Mouse (Mus musculus) neural tube, embryonic 10.5 days (tissue): Measurements from ENCODE around the gene Arhgap10.
A peak's percentile ranks its signal among the peaks of the same experiment; 100 is the strongest.

ENCODE experiments used
- DNase-seq: peaks from one replicate; pipeline ENCODE4 v3.0.0-alpha.2; 2017; ENCODE audit warnings: low spot score; ENCODE audit errors: extremely low spot score

Gene Arhgap10

GRCm38 (mm10) chr8:77517301-77518200 is at the start of gene Arhgap10:
Arhgap10 (minus strand) TSS chr8:77517953.
- DNase-seq, result peak; percentile 87

- no peak for DNase-seq
Measured at GRCm38 (mm10) chr8:77561441-77561840, 43.7 kb upstream of the Arhgap10 start.

- DNase-seq, result no peak
Measured at GRCm38 (mm10) chr8:77552491-77552890, 34.7 kb upstream of the Arhgap10 start.

GRCm38 (mm10) chr8:77549881-77550580 is 32.3 kb upstream of the Arhgap10 start:
- no peak for DNase-seq

DNA sequence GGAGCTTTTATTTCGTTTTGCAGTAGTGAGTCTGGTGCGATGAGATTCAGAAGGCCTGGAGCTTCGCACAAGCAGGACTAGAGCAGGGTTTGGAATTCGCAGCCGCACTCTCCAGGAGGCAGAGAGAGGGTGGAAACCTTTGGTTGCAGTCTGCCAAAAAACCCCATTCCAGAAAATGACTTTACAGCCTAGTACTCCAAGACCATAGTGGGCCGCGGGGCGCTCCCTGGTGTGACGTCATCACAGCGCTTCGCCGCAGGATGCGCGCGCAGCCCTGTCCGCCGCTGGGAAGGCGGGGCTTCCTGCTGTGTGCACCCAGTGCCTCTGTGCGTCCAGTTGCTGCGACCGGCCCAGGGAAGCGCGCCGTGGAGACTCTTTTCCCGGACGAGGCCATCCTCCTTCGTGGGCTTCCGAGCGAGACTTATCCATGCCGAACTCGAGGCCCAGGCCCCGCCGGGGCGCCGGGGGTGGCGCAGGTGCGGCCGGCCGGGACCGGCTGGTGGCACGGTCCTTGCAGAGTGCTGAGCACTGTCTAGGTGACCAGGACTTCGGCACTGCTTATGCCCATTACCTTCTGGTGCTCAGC is 31.5 kb upstream of the Arhgap10 start, which contains the start of gene Prmt9:
Gene Prmt9 (plus strand): TSS at position 277 of the 586 bp plus-strand sequence.
- DNase-seq, result peak; percentile 89

GRCm38 (mm10) chr8:77545616-77546015 is 27.9 kb upstream of the Arhgap10 start:
- DNase-seq, result no peak

GRCm38 (mm10) chr8:77544428-77544827 is 26.7 kb upstream of the Arhgap10 start:
- no peak for DNase-seq

GRCm38 (mm10) chr8:77543152-77543777 is 25.5 kb upstream of the Arhgap10 start:
- no peak for DNase-seq

DNA sequence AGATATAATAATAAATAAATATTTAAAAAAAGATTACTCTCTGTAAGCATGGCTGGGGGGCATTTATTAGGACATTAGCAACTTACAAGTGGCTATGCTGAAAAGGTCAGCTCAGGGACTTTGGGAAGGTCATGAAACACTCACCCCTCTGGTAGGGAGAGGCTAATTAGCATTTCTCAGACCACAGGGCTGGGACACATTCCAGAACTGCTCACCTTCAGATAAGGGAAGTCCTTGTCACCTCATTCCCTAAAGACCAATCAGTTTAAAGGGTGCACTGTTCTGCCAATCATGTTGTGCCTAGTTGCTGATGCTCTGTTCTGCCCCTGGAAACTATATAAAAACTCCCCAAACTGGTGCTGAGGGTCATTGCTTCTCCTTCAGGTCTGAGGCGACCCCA is 20.5 kb upstream of the Arhgap10 start:
- DNase-seq, result no peak

GRCm38 (mm10) chr8:77536821-77537220 is 19.1 kb upstream of the Arhgap10 start:
- no peak for DNase-seq

DNA sequence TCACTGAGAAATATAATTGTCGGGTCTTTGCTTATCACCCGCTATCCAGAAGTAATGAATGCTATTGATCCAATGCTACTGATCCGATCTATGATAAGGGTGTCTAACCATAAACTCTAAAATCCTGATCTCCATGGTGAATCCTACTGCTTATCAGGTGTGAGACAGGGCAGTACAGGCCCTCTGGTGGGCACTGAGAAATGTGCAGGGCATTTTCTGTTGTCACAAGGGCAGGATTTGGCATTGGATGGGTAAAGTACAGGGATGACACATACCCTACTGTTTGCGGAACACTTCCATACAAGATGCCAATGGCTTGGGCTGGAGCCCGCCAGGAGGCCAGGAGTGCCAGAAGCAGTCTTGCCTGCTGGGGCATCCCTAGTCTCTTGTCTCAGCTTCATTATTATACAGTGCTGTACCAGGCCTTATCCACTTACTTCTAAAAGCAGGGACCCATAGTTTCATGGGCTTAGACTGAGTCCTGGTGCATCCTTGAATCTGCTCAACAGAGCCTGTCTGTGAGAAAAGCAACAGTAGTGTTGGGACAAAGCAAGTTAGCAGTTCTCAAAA is 17.4 kb upstream of the Arhgap10 start:
- no peak for DNase-seq

GRCm38 (mm10) chr8:77534358-77534992 is 16.7 kb upstream of the Arhgap10 start:
- DNase-seq, result no peak

DNA sequence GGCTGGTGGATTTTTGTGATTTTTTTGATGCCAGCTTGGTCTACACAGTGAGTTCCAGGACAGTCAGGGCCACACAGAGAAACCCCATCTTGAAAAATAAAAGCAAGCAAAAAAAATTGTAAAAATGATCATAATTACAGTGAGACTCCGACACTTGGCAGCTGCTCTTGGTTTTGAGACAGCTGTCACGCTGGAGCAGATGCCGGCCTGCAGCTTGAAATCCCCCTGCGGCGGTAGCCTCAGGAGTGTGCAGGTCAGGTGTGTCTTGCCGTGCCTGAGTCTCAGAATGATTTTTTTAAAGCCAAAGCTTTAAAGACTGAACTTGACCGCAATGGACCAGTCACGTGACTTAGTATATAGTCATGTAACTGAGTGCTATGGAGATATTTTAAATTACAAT is 8.4 kb upstream of the Arhgap10 start:
- no peak for DNase-seq

- DNase-seq, result no peak
Measured at GRCm38 (mm10) chr8:77524906-77525305, 7.2 kb upstream of the Arhgap10 start.

GRCm38 (mm10) chr8:77524018-77524615 is 6.4 kb upstream of the Arhgap10 start:
- no peak for DNase-seq

DNA sequence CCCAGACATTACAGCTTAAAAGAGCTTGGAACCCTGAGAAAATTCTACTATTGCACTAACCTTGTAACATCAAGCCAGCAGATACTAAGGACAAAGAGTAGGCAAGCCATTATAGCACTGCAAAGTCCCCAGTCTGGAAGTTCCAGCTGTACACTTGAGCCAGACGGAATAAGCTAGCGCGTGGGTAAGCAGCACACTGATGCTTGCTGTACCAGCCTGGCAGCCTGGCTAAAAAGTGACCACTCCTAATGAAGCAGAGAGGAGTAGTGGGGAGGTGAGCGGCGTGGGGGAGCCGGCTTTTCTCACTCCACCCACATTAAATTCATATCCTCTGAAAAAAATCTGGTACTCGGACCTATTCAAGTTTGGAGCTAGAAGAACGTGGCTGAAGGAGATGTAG is 5.2 kb upstream of the Arhgap10 start:
- no peak for DNase-seq

DNA sequence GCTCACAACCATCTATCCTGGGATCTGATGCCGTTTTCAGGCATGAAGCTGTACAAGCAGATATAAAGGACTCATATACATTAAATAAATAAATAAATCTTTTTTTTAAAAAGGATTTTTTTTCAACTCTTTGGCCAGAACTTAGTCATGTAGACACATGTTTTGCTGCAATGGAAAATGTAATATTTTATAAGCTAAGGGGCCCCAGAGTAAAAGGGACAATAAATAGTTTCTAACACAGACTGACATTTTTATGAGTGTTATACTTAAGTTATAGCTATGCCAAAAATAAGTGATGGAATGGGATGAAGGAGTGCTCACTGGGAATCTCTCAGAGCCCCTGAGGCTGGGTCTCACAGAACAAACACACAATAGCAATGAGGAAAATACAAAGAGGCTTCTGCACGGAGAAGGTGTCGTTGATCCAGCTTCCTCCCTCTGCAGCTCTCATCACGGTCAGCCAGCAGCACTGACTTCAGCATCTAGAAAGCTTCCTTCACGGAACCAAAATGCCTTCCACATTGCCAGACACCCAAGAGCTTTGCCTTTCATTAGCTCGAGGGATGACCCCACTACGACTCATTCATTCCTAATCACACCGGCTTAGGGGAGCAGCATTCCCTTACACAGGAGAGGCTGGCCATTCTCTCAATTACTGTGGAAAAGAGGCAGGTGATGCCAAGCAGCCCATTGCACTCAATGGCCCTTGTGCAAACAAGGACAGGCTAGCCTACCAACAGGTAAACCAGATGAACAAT is 3.5 kb upstream of the Arhgap10 start:
- DNase-seq, result no peak

GRCm38 (mm10) chr8:77520601-77521000 is 2.8 kb upstream of the Arhgap10 start:
- DNase-seq, result no peak
